Mouse (Mus musculus): ENCODE measurements around the gene Abca1. TPM values are rescaled to one million over a fixed set of nuclear protein-coding genes. Genes with fewer than 3 reads are reported as not detected.

Abca1 gene
- polyA plus RNA-seq, 1 experiment = 2.6 TPM

- Histone ChIP-seq H3K27me3 (ENCODE audit: control insufficient read depth, insufficient read depth, low read length, poor library complexity, severe bottlenecking) (no peaks in the 10 kb centered on the region), H3K36me3 (ENCODE audit: control insufficient read depth, insufficient read depth, low read length, poor library complexity, severe bottlenecking) (no peaks in the 10 kb centered on the region), H3K9ac (ENCODE audit: low read depth, poor library complexity, severe bottlenecking) (no peak overlapping the region), H3K4me1 (ENCODE audit: control insufficient read depth, insufficient read depth, low read length) (no peaks in the 10 kb centered on the region), H3K9me3 (replicated peaks; ENCODE audit: control insufficient read depth, insufficient read depth, low read length, poor library complexity, severe bottlenecking) (no peaks in the 10 kb centered on the region), H3K27ac (ENCODE audit: insufficient read depth, low read length) (no peak overlapping the region), H3K4me3 (ENCODE audit: low read depth, low read length) (no peak overlapping the region)
- TF ChIP-seq POLR2A (IDR thresholded peaks at IDR 0.05; ENCODE audit: insufficient read depth, low read length) = no peak
- no peak for TF ChIP-seq CTCF (IDR thresholded peaks at IDR 0.05; ENCODE audit: low read depth, low read length)
- no peak for TF ChIP-seq EP300 (IDR thresholded peaks at IDR 0.05; ENCODE audit: insufficient read depth, low read depth, low read length)
Measured at GRCm38 (mm10) chr4:53177696-53178095, 18.0 kb upstream of the Abca1 start.

- no peaks in the 10 kb centered on the region for H3K36me3 ChIP-seq (ENCODE audit: control insufficient read depth, insufficient read depth, low read length, poor library complexity, severe bottlenecking)
- no peaks in the 10 kb centered on the region for H3K9me3 ChIP-seq (replicated peaks; ENCODE audit: control insufficient read depth, insufficient read depth, low read length, poor library complexity, severe bottlenecking)
- H3K4me3 ChIP-seq (ENCODE audit: low read depth, low read length) = no peak overlapping the region
- no peaks in the 10 kb centered on the region for H3K4me1 ChIP-seq (ENCODE audit: control insufficient read depth, insufficient read depth, low read length)
- no peak overlapping the region for H3K27ac ChIP-seq (ENCODE audit: insufficient read depth, low read length)
- no peaks in the 10 kb centered on the region for H3K27me3 ChIP-seq (ENCODE audit: control insufficient read depth, insufficient read depth, low read length, poor library complexity, severe bottlenecking)
- H3K9ac ChIP-seq (ENCODE audit: low read depth, poor library complexity, severe bottlenecking) = no peak overlapping the region
- no peak for TF ChIP-seq CTCF (IDR thresholded peaks at IDR 0.05; ENCODE audit: low read depth, low read length)
- no peak for TF ChIP-seq POLR2A (IDR thresholded peaks at IDR 0.05; ENCODE audit: insufficient read depth, low read length)
- no peak for TF ChIP-seq EP300 (IDR thresholded peaks at IDR 0.05; ENCODE audit: insufficient read depth, low read depth, low read length)
Measured at GRCm38 (mm10) chr4:53174906-53175305, 15.2 kb upstream of the Abca1 start.

GRCm38 (mm10) chr4:53170403-53170802 is 10.7 kb upstream of the Abca1 start:
- Histone ChIP-seq H3K4me1 (ENCODE audit: control insufficient read depth, insufficient read depth, low read length) (no peaks in the 10 kb centered on the region), H3K4me3 (ENCODE audit: low read depth, low read length) (no peak overlapping the region), H3K9me3 (replicated peaks; ENCODE audit: control insufficient read depth, insufficient read depth, low read length, poor library complexity, severe bottlenecking) (no peaks in the 10 kb centered on the region), H3K9ac (ENCODE audit: low read depth, poor library complexity, severe bottlenecking) (no peak overlapping the region), H3K27me3 (ENCODE audit: control insufficient read depth, insufficient read depth, low read length, poor library complexity, severe bottlenecking) (no peaks in the 10 kb centered on the region), H3K27ac (ENCODE audit: insufficient read depth, low read length) (no peak overlapping the region), H3K36me3 (ENCODE audit: control insufficient read depth, insufficient read depth, low read length, poor library complexity, severe bottlenecking) (no peaks in the 10 kb centered on the region)
- no peak for TF ChIP-seq CTCF (IDR thresholded peaks at IDR 0.05; ENCODE audit: low read depth, low read length)
- TF ChIP-seq EP300 (IDR thresholded peaks at IDR 0.05; ENCODE audit: insufficient read depth, low read depth, low read length) = no peak
- TF ChIP-seq POLR2A (IDR thresholded peaks at IDR 0.05; ENCODE audit: insufficient read depth, low read length) = no peak

GRCm38 (mm10) chr4:53165231-53165630 is 5.5 kb upstream of the Abca1 start:
- Histone ChIP-seq H3K36me3 (ENCODE audit: control insufficient read depth, insufficient read depth, low read length, poor library complexity, severe bottlenecking) (no peaks in the 10 kb centered on the region), H3K27ac (ENCODE audit: insufficient read depth, low read length) (no peak overlapping the region), H3K4me3 (ENCODE audit: low read depth, low read length) (peak overlapping the region; percentile 78), H3K9me3 (replicated peaks; ENCODE audit: control insufficient read depth, insufficient read depth, low read length, poor library complexity, severe bottlenecking) (no peaks in the 10 kb centered on the region), H3K27me3 (ENCODE audit: control insufficient read depth, insufficient read depth, low read length, poor library complexity, severe bottlenecking) (peaks cover 5% of the 10 kb centered on the region), H3K9ac (ENCODE audit: low read depth, poor library complexity, severe bottlenecking) (no peak overlapping the region), H3K4me1 (ENCODE audit: control insufficient read depth, insufficient read depth, low read length) (no peaks in the 10 kb centered on the region)
- TF ChIP-seq EP300 (IDR thresholded peaks at IDR 0.05; ENCODE audit: insufficient read depth, low read depth, low read length) (no peak), POLR2A (IDR thresholded peaks at IDR 0.05; ENCODE audit: insufficient read depth, low read length) (no peak), CTCF (IDR thresholded peaks at IDR 0.05; ENCODE audit: low read depth, low read length) (no peak)

GRCm38 (mm10) chr4:53159176-53159575 is 519 bp downstream of the Abca1 start:
- TF ChIP-seq POLR2A (IDR thresholded peaks at IDR 0.05; ENCODE audit: insufficient read depth, low read length) = no peak
- no peak for TF ChIP-seq EP300 (IDR thresholded peaks at IDR 0.05; ENCODE audit: insufficient read depth, low read depth, low read length)
- TF ChIP-seq CTCF (IDR thresholded peaks at IDR 0.05; ENCODE audit: low read depth, low read length) = no peak
- no peak overlapping the region for H3K27ac ChIP-seq (ENCODE audit: insufficient read depth, low read length)
- no peaks in the 10 kb centered on the region for H3K4me1 ChIP-seq (ENCODE audit: control insufficient read depth, insufficient read depth, low read length)
- H3K9me3 ChIP-seq (replicated peaks; ENCODE audit: control insufficient read depth, insufficient read depth, low read length, poor library complexity, severe bottlenecking) = no peaks in the 10 kb centered on the region
- peaks cover 3% of the 10 kb centered on the region; the same call in 1 of the 2 replicates for H3K27me3 ChIP-seq (ENCODE audit: control insufficient read depth, insufficient read depth, low read length, poor library complexity, severe bottlenecking)
- peak overlapping the region; percentile 70 for H3K9ac ChIP-seq (ENCODE audit: low read depth, poor library complexity, severe bottlenecking)
- peak overlapping the region; percentile 58 for H3K4me3 ChIP-seq (ENCODE audit: low read depth, low read length)
- H3K36me3 ChIP-seq (ENCODE audit: control insufficient read depth, insufficient read depth, low read length, poor library complexity, severe bottlenecking) = no peaks in the 10 kb centered on the region

- H3K9me3 ChIP-seq (replicated peaks; ENCODE audit: control insufficient read depth, insufficient read depth, low read length, poor library complexity, severe bottlenecking) = no peaks in the 10 kb centered on the region
- H3K4me1 ChIP-seq (ENCODE audit: control insufficient read depth, insufficient read depth, low read length) = no peaks in the 10 kb centered on the region
- H3K27me3 ChIP-seq (ENCODE audit: control insufficient read depth, insufficient read depth, low read length, poor library complexity, severe bottlenecking) = peaks cover 3% of the 10 kb centered on the region; the same call in 1 of the 2 replicates
- H3K9ac ChIP-seq (ENCODE audit: low read depth, poor library complexity, severe bottlenecking) = peak overlapping the region; percentile 70
- H3K36me3 ChIP-seq (ENCODE audit: control insufficient read depth, insufficient read depth, low read length, poor library complexity, severe bottlenecking) = no peaks in the 10 kb centered on the region
- H3K4me3 ChIP-seq (ENCODE audit: low read depth, low read length) = peak overlapping the region; percentile 58
- TF ChIP-seq EP300 (IDR thresholded peaks at IDR 0.05; ENCODE audit: insufficient read depth, low read depth, low read length) (no peak), CTCF (IDR thresholded peaks at IDR 0.05; ENCODE audit: low read depth, low read length) (peak; percentile 60)
- H3K27ac ChIP-seq (ENCODE audit: insufficient read depth, low read length) = no peak overlapping the region
Measured at GRCm38 (mm10) chr4:53158634-53159033, 1.1 kb downstream of the Abca1 start.
